Mouse (Mus musculus) spleen, adult 12 weeks (tissue): ENCODE results near the gene Mcts2.
"Not testable (repeated sequence)": the region's sequence is repeated elsewhere in the genome, so short reads cannot be mapped to it uniquely, and the experiment has no call there.

ENCODE experiments used
- DNase-seq: peaks from one replicate; pipeline ENCODE4 v3.0.0; 2022; ENCODE audit warnings: low spot score

The Mcts2 gene

DNA sequence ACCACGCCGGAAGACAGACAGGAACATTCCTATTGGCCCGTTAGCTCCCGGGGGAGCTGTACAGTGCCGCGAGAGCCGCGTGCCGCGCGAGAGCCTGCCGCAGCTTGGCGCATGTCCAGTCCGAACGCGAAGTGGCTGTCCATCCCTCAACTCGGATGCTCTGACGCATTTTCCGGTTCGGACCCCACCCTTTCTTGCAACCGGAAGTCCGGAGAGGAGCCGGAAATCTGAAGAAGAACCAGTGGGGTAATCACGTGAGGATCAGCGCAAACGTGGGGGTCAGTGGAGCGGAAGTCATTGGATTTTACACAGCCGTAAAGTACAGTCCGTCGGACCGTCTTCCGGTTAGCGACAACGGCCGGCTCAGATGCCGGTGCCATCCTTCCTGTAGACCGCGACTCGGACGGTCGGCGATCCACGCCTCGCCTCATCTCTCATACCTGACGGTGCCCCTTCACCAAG lies at the start of gene Mcts2:
Mcts2 (plus strand) TSS at position 230 of the 462 bp plus-strand sequence.
- DNase-seq = no peak

DNA sequence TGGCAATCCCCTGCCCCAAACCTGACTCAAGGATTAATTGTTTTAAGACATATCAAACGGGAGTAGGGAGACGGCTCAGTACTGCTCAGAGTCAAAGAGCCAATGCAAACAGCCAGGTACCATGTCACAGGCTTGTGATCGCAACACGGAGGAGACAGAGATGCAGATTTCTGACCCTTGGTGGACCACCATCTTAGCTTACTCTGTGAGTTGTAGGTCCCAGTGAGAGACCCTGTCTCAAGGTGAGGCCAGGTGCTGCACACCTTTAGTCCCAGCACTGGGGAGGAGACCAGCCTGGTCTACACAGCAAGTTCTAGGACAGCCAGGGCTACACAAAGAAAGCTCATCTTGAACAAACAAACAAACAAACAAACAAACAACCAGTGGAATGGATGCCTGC lies 49.5 kb upstream of the Mcts2 start:
- no peak for DNase-seq

DNA sequence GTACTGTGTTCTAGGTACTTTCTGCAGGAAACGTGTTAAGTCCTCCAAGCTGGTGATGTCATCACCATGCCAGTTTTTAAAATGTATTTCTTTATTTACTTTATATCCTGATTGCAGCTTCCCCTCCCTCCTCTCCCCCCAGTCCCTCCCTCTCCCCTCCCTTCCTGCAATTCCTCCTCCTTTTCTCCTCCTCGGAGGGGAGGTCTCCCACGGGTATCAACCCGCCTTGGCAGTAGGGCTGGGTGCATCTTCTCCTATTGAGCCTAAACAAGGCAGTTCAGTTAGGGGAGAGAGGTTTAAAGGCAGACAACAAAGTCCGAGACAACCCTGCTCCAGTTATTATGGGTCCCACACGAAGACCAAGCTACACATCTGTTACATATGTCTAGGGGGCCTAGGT lies 48.0 kb upstream of the Mcts2 start:
- DNase-seq = no peak

DNA sequence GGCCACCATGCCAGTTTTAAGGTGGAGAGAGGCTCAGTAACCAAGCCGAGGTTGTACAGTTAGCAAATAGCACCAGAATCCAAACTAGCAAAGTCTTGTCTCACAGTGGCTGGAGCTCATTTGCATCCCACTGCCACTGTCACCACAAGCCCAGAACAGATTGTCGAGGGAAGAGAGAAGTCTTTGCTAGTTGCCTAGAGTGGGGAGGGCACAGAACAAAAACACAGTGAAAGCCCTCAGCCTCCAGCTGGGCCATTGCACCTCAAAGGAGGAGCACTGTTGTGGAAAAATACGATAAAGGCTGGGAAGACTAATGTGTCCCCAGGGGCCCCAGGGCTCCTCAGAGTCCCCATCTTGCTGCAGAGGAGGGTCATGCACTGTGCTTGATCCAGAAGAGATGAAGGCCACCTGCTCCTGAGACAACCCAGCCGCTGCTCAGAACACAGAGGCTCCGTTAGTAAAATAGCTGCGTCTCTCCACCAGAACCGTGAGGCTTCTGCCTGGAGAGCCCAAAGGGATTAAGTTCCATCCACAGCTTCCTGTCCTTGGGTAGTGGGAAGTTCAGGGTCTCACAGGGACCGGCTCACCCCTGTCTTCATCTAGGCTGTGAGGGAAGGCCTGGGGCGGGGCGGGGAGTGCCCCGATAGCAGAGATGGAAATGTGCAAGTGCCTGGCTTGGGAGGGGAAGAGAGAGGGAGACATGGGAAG lies 47.3 kb upstream of the Mcts2 start:
- no peak for DNase-seq

DNA sequence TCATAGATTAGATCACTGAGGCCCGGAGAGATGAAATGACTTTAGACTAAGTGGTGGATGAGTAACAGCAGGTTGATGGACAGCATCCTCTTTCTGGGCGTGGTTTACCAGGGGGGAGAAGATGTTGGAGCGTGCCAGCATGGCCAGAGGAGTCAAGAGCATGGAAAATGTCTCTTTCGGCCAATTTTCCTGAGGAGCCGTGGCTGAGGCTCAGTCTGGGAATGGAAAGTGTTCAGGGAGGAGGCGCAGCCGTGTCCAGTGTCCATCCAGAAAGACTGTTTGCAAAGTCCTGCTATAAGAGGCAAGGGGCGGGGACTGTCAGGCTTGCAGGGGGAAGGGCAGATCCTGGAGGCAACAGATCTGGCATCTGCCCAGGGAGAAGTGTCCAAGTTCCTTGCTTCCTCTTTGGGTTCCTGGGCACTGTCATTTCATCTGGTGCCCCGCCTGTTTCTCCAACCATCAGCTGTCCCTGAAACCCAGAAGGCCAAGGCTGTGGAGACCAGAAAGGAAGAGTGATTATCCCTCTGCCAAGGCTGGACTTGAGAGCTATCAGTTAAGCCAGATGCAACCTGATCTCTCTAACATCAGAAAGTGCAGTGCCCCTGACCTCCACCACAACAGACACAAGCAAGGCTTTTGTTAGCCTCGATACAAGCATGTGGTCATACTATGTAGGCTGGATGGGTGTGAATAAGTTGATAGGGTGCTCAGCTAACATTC lies 33.8 kb upstream of the Mcts2 start:
- DNase-seq = no peak

DNA sequence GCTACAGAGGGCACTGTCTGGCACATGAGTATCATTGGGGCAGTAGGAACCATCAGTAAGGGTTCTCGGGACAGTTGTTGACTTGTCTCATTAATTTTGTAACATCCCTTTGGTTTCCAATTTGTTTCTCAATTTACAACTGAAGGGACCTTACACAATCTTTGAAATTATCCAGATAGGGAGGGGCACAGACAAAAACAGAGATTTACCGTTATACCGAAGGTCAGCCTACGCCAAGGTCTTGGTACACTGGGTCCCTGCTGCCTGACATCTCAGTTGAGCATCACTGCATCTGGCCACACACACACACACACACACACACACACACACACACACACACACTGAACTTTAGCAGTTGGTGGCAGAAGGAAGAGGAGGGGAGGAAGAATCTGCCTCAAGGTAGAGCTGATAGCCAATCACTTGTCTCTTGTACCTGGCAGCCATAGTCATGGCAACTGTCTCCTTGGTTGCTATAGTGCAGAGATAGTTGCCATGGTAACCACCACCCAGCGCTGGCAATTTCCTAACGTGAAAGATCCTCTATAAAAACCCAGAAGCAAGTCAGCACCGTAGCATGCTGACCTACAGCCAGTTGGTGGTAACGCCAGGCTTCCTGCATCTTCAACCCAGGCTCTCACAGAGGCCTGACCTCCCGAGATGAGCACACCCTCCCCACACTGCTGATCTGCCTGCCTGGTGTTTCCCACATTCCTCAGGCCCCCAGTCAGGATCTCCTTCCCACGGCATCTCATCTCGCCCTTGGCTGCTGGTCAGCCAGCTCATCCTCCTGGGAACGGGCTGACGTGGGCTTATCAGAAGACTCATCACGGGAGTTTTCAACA lies 32.7 kb upstream of the Mcts2 start:
- DNase-seq = no peak

DNA sequence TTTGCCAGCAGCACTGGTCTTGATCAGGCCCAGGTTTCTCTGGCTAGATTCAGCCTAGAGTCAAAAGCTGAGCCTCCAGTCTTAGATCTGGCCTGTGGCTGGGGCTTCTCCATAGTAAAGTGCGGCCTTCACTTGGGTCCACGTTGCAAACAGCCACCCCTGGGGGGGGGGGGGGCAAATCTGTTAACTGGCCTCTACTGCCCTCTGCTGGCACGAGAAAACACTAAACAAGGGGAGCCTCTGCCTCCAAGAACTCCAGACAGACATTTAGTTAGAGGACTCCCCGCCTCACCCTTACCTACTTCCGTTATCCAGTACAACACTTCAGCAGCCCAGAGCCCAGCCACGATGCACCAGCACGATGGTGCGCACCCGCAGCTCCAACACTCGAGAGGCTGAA lies 29.4 kb upstream of the Mcts2 start:
- no peak for DNase-seq

DNA sequence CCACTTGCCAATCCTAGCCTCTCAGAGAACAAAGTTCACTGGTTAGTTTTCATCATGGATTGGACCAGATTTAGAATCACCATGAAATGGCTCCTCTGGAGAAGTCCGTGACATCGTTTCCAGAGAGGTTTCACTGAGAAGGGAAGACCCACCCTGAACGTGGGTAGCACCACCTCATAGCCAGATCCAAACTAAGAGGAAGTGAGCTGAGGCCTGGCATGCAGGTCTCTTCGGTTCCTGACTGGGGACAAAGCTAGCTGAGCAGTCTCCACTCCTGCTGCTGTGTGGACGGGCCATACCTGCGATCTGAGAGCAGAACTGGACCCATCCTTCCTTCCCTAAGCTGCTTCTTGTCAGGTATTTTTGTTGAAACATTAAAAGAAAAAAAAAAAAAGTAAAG lies 25.7 kb upstream of the Mcts2 start:
- no peak for DNase-seq

DNA sequence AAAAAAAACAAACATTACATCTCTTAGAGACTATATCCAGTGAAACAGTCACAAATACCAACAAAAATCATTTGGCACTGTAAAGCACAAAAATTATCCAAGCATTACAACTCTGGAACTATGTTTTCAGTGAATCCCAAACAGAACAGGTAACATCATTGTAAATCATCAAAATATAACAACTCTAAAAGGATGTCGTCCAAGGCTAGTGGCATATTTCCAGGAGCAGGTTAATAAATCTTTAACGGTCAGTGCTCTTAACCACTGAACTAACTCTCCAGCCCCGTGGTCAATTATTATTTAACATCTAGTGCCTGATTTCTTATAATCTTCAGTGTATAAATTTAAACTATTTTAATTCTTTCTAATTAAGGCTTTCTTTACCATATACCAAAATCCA lies 20.6 kb upstream of the Mcts2 start:
- DNase-seq = not testable (repeated sequence)

DNA sequence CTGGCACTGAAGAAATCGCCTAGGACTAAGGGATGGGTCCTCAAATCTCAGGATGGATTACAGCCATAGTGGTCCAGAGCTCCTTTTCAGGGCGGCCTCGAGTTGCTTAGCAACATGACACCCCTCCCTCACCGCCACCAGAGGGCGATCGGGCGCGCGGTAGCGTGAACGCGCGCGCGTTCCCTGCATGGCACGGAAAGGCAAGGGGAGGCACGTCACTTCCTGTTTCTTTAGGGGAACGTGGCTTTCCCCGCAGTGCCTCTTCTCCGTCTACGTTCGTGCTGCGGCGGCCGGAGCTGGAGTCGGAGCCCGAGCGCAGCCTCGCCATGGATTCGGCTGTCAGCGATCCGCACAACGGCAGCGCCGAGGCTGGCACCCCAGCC lies 17.6 kb upstream of the Mcts2 start, which contains the start of gene H13:
H13 (plus strand) TSS at position 206 of the 383 bp plus-strand sequence.
- DNase-seq = peak; percentile 80

DNA sequence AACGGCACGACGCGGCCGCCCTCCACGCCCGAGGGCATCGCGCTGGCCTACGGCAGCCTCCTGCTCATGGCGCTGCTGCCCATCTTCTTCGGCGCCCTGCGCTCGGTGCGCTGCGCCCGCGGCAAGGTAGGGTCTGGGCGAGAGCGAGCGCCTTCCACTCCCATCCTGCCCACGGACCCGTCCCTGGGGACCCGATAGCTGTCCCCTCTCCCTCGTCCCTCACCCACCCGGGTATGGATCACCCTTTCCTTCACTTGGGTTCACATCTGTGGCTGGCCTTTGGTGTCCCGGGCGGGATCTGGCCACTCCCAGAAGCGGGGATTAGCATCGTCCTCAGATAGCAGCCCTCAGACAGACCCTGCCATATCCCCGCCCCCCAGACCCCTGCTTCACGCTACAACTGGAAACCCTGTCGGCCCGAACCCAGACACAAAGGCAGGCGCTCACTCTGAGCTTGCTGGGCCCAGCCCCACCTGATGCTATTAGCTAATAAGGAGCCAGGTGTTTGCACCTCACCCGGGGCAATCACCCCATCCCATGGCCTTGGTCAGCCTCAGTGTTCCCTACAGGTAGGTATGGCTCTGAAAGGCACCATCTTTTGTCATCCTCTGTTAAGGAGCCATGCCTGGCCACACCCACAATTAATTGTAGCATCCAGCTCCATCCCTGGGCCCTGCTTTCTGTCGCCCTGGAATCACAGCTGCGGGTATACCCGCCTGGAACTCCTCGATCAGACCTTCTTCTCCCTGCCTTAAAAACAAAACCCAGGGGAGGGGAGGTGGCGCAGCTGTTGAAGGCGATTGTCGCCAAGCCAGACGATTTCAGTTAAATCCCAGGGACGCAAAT lies 17.0 kb upstream of the Mcts2 start:
- no peak for DNase-seq

DNA sequence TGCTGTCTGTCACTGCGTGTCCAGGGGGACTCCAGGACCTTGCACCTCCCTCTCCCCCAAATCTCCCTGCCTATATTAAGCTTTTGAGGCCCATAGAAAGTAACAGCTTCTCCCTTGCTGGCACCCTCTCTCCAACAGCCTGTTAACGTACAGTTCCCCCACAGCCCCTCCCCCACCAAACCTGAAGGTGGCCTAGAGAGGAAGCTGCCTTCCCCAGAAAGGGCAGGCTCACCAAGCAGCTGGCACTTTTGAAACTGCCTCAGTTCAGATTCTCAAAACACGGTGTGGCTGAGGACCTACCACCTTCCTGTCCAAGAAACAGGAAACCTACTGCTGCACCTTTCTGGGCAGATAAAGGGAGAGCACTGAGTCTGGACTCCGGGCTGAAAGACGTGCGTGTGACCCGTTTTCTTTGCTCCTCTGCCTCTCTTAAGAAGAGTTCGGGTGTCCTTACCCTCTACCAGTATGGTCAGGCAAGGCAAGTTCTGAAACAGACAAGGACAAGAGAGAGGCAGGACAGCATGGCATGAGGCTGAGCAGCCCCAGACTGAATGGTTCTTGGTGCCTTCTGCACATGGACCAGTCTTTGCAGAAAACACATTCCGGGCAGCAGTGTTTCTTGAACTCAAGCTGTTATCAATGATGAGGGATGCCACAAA lies 15.7 kb upstream of the Mcts2 start:
- DNase-seq = peak; percentile 15

DNA sequence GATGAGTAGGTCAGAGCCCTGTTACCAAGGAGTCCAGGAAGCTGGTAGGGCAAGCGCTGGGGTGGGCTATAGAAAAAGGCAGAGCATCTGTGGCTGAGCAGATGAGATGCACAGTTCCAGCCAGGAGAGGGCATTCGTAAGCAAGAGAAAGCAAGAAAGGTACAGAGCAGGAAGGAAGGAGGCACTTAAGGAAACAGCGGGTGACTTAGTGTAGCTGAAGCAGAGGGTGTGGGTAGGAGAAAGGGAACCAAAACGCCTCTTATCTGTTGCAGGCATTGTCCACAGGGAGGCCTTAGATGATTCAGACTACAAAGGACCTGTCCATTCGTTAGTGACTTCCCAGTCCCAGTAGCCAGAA lies 15.2 kb upstream of the Mcts2 start:
- peak; percentile 10 for DNase-seq

DNA sequence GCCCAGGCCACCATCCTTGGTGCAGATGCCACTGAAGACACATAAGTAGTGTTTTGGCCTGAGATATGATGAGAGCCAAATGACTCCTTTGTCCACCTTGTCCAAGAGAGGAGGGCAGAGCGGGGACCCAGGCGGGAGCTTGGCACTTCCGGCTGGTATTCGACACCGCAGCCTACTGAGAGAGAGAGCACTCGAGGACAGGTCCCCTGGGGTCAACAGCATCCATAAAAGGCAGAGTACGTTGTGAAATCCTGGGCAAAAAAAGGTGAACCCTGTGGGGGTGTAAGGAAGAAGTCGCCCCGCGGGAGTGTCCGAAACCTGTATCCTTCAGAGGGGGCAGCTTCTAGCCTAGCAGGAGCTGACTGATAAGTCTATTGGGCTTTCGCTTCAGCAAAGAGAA lies 14.7 kb upstream of the Mcts2 start:
- DNase-seq = no peak

DNA sequence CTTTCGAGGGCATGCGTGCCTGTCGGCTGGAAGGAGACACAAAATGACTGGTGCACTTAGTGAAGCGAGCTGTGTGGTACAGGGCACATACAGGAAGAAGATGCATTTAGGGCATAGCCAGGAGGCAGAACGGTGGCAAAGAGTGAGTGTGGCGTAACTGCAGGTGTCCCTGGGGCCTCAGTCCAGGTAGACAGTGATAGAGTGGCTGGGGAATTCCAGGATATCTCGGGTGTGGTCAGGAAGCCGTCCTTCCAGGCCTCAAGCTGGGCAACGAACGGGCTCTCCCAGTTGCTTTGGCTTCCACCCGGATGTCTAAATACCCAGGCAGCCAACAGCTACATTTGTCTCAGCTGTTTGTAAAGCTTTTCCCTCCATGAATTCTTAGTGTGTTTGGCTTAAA lies 12.7 kb upstream of the Mcts2 start:
- DNase-seq = no peak

DNA sequence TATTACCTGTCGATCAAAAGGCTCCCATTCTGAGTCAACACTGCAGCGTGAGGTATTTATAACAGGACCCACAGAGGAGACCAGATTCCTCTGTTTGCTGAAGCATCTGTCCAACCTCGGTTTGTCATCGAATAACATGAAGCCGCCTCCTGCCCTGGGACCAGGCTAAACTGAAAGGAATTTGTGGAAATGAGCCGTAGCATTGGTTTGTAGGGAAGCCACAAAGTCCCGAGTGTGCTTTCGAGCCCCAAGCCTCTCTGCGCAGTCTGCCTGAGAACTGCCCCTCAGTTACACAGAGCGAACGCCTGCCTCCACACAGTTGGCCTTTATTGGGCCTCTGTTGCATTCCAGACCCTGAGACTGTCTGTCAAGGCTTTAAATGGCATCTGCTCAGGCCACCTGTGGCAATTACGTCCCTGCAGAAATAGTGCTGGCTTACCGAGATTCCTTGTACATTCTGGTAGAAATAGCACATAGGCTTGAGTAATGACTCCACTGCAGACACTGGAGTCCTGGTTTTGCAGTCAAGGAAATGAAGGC lies 11.5 kb upstream of the Mcts2 start:
- DNase-seq = no peak

DNA sequence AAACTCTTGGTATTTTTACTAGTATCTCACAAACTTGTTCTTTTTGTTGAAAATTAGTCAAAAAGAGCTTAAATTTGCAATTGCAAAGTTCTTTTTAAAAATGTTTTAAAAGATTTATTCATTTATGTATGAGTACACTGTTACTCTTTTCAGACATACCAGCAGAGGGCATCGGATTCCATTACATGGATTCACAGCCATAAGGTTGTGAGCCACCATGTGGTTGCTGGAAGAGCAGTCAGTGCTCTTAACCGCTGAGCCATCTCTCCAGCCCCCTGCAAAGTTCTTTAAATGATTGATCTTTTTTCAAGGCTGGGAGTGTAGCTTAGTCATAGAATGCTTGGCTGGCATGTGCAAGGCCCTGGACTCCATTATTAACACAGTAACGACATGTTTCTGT lies 8.5 kb upstream of the Mcts2 start:
- DNase-seq = no peak

DNA sequence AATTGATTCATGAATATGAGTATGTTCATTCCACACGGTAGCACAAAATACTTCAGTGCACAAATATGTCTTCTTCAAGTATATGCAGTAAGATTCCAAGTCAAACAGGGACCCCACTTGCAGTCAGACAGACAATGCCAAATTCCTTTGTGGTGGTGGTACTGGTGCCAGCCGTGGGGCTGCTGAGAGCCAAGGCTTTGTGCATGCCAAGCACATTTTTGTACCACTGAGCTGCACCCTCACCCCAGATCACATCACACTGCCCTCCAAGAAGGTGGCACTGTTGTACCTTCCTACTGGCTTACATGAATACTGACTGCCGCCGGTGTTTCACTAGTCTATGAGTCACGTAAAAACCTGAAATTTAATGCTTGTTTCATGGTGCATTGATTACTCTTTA lies 7.9 kb upstream of the Mcts2 start:
- DNase-seq = no peak

DNA sequence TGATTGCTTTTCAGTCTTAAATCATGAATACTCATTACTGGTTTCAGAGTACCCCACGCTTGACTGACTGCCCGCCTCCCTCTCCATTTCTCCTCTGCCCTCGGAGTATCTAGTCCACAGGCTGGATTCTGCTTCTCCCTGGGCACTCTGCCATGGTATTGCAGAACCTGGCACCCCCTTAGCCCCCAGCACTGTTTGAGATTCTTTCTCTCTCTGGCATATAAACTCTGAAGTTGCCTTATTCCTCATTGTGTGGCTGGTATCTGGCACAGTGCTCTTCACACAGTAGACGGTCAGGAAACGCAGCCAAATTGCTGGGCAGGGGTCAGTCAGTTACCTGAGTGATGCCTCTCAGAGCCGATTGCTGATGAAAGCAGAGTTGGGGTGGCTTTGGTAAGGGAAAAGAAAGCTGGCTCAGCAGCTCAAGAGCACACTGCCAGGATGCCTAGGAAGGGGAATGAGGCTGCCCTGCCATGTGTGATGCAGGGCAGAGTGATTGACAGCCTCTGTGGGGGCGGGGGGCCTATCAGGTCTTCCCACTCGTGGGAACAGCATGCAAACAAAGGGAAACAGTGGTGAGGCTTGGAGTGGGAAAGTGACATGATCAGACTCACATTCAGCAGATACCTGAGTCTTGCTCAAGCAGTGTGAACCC lies 7.0 kb upstream of the Mcts2 start:
- no peak for DNase-seq

DNA sequence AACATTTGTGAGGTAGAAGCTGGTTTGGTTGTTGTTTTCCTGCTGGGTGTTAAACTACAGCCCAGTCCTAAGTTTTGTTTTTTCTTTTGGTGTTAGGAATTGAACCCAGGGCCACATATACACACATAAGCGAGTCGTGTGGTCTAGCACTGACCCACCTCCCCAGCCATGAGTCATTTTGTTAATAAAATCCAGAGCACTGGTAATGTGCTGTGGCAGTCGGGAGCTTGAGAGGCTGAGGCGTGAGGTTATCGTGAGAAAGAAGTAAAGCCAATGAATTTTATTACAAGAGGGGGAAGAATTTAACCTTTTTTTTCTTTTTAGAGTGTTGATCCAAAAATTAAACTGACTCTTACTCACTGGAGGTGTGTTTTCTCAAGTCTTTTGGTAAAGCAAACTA lies 3.7 kb upstream of the Mcts2 start:
- no peak for DNase-seq

DNA sequence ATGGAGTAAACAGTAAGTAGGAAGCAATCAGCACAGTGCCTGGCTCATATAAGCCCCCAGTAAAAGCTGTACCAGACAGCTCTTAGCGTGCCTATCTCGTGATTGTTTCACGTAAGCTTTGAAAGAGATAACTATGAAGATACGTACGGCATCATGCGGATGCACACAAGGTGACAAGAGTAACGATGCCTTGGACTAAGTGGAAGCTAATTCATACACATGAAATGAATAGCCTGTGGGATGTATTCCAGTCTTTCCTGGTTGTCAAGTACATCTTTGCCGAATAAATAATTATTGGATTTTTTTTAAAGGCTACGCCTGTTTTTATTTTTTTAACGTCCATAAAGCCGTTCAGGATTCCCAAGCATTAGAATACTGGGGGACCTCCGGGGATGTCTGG lies 436 bp upstream of the Mcts2 start:
- no peak for DNase-seq
